Mouse (Mus musculus) spleen, adult 2 months (tissue): ENCODE data around the gene Zbtb34. TPM values are rescaled to one million over a fixed set of nuclear protein-coding genes. Genes with fewer than 3 reads are reported as not detected.

ENCODE experiments used
- DNase-seq, 2 experiments: peaks; one replicate each; pipeline versions ENCODE4 v3.0.0 to v3.0.0-alpha.2; 2012 to 2021; ENCODE audit warnings: low spot score in 2 of 2, low read depth in 1 of 2
- H3K27ac ChIP-seq: fragments of 200-500 bp; 2 replicates; pipeline ENCODE4 v1.5.1; 2012; ENCODE audit warnings: low read length, inconsistent platforms; ENCODE audit not compliant: insufficient read depth
- H3K27me3 ChIP-seq: fragments of 200-500 bp; 2 replicates; pipeline ENCODE4 v1.6.1; 2012; ENCODE audit warnings: mild to moderate bottlenecking, moderate library complexity, low read length, inconsistent platforms; ENCODE audit not compliant: control insufficient read depth, insufficient read depth
- H3K36me3 ChIP-seq: fragments of 200-500 bp; 2 replicates; pipeline ENCODE4 v1.6.1; 2012; ENCODE audit warnings: mild to moderate bottlenecking, low read length, inconsistent platforms; ENCODE audit not compliant: control insufficient read depth, insufficient read depth
- H3K4me1 ChIP-seq: fragments of 200-500 bp; 2 replicates; pipeline ENCODE4 v1.6.1; 2011; ENCODE audit warnings: inconsistent platforms; ENCODE audit not compliant: control insufficient read depth, insufficient read depth, insufficient read length
- H3K4me3 ChIP-seq: fragments of 200-500 bp; 2 replicates; pipeline ENCODE4 v1.5.1; 2011; ENCODE audit warnings: mild to moderate bottlenecking, inconsistent platforms; ENCODE audit not compliant: insufficient read depth, insufficient read length; ENCODE audit errors: extremely low read depth
- CTCF ChIP-seq: fragments of 200-500 bp; IDR thresholded peaks from 2 replicates; pipeline ENCODE4 v1.5.1; 2011; ENCODE audit warnings: mild to moderate bottlenecking, inconsistent platforms; ENCODE audit not compliant: insufficient read depth, insufficient read length, insufficient replicate concordance; ENCODE audit errors: extremely low read depth
- POLR2A ChIP-seq: fragments of 200-500 bp; IDR thresholded peaks from 2 replicates; pipeline ENCODE4 v1.6.1; 2011; ENCODE audit warnings: low read depth, low read length, inconsistent platforms
- WGBS: fragments of 180-500 bp; shearing (Covaris S2); methylation state at CpG from one replicate; pipeline ENCODE4 v1.1.7; 2018; 5-methylcytosine and 5-hydroxymethylcytosine counted together
- polyA plus RNA-seq: library from polyadenylated mRNA; depleted of rRNA; stranded (reverse); fragments of >200 nt; gene quantifications from 2 replicates; pipeline ENCODE4 v1.2.3, GENCODE M21; 2012

Zbtb34 gene
- polyA plus RNA-seq, 1 experiment = 6.5 TPM

GRCm38 (mm10) chr2:33465215-33465614 lies 34.1 kb upstream of the Zbtb34 start:
- H3K36me3 ChIP-seq = peaks cover 5% of the 10 kb centered on the region; the same call in 1 of the 2 replicates
- no peak overlapping the region for H3K4me3 ChIP-seq
- H3K27ac ChIP-seq = no peak overlapping the region
- DNase-seq = no peak
- H3K4me1 ChIP-seq = peaks cover 8% of the 10 kb centered on the region
- 88% methylated on average over 5 of the region's 5 CpGs for WGBS
- no peaks in the 10 kb centered on the region for H3K27me3 ChIP-seq
- TF ChIP-seq CTCF (no peak), POLR2A (no peak)

GRCm38 (mm10) chr2:33462066-33462465 lies 30.9 kb upstream of the Zbtb34 start:
- DNase-seq = no peak
- Histone ChIP-seq H3K27me3 (no peaks in the 10 kb centered on the region), H3K4me1 (peaks cover 3% of the 10 kb centered on the region; the same call in 1 of the 2 replicates), H3K4me3 (no peak overlapping the region), H3K36me3 (peaks cover 9% of the 10 kb centered on the region; the same call in 1 of the 2 replicates), H3K27ac (no peak overlapping the region)
- TF ChIP-seq CTCF (no peak), POLR2A (no peak)
- WGBS = 94% methylated on average over 7 of the region's 7 CpGs

- 100% methylated on average over 1 of the region's 1 CpGs for WGBS
- TF ChIP-seq CTCF = no peak
- no peak for TF ChIP-seq POLR2A
- Histone ChIP-seq H3K27ac (no peak overlapping the region), H3K4me1 (no peaks in the 10 kb centered on the region; the same call in 1 of the 2 replicates), H3K36me3 (peaks cover 9% of the 10 kb centered on the region; the same call in 1 of the 2 replicates), H3K27me3 (no peaks in the 10 kb centered on the region), H3K4me3 (no peak overlapping the region)
- no peak for DNase-seq
Measured at GRCm38 (mm10) chr2:33461066-33461465, 29.9 kb upstream of the Zbtb34 start.

GRCm38 (mm10) chr2:33459660-33460059 lies 28.5 kb upstream of the Zbtb34 start:
- TF ChIP-seq POLR2A = no peak
- no peak for TF ChIP-seq CTCF
- Histone ChIP-seq H3K27me3 (no peaks in the 10 kb centered on the region), H3K4me3 (no peak overlapping the region), H3K4me1 (no peaks in the 10 kb centered on the region), H3K36me3 (peaks cover 14% of the 10 kb centered on the region), H3K27ac (no peak overlapping the region)
- 81% methylated on average over 4 of the region's 4 CpGs for WGBS
- no peak for DNase-seq

- H3K36me3 ChIP-seq = peaks cover 28% of the 10 kb centered on the region
- H3K27ac ChIP-seq = no peak overlapping the region
- no peaks in the 10 kb centered on the region for H3K4me1 ChIP-seq
- no peaks in the 10 kb centered on the region for H3K27me3 ChIP-seq
- DNase-seq = no peak
- 86% methylated on average over 3 of the region's 3 CpGs for WGBS
- no peak overlapping the region for H3K4me3 ChIP-seq
- TF ChIP-seq POLR2A (no peak), CTCF (no peak)
Measured at GRCm38 (mm10) chr2:33456696-33457095, 25.6 kb upstream of the Zbtb34 start.

- peaks cover 25% of the 10 kb centered on the region for H3K36me3 ChIP-seq
Measured at GRCm38 (mm10) chr2:33456242-33456641, 25.1 kb upstream of the Zbtb34 start.

GRCm38 (mm10) chr2:33455350-33455749 lies 24.2 kb upstream of the Zbtb34 start:
- H3K4me1 ChIP-seq = no peaks in the 10 kb centered on the region
- no peak for DNase-seq
- H3K27ac ChIP-seq = no peak overlapping the region
- peaks cover 28% of the 10 kb centered on the region for H3K36me3 ChIP-seq
- TF ChIP-seq POLR2A (no peak), CTCF (no peak)
- 85% methylated on average over 3 of the region's 3 CpGs for WGBS
- no peaks in the 10 kb centered on the region for H3K27me3 ChIP-seq
- H3K4me3 ChIP-seq = no peak overlapping the region

More at GRCm38 (mm10) chr2:33456242-33456641, 25.1 kb upstream of the Zbtb34 start:
- H3K27me3 ChIP-seq = no peaks in the 10 kb centered on the region
- 92% methylated on average over 5 of the region's 5 CpGs for WGBS
- H3K27ac ChIP-seq = no peak overlapping the region
- no peak for DNase-seq
- TF ChIP-seq POLR2A = no peak
- no peak for TF ChIP-seq CTCF
- H3K4me1 ChIP-seq = no peaks in the 10 kb centered on the region
- no peak overlapping the region for H3K4me3 ChIP-seq
